Mouse (Mus musculus): ENCODE measurements around the gene Nbea. TPM values are rescaled to one million over a fixed set of nuclear protein-coding genes. Genes with fewer than 3 reads are reported as not detected.

The Nbea gene
- 1 to 10 TPM in 1 of 2 experiments, under 1 TPM in 1; 0.39 to 5.1 TPM for polyA plus RNA-seq (2012; fragmentation: generic; extraction: Trizol)

GRCm38 (mm10) chr3:56183159-56184133, at the start of gene Nbea:
Gene Nbea, minus strand, starts transcription at chr3:56183701.

GRCm38 (mm10) chr3:55782056-55782687, 401.3 kb downstream of the Nbea start, which contains the start of gene Mab21l1:
Gene Mab21l1, plus strand, starts transcription at chr3:55782510.

